Mouse (Mus musculus) layer of hippocampus, postnatal 10 days (tissue): ENCODE results near the gene Ung. TPM values are rescaled to one million over a fixed set of nuclear protein-coding genes. Genes with fewer than 3 reads are reported as not detected.

ENCODE experiments used
- DNase-seq, 2 experiments: peaks; one replicate each; pipeline ENCODE4 v3.0.0; 2021; ENCODE audit warnings: low spot score in 2 of 2
- total RNA-seq, 2 experiments: library from RNA; stranded (reverse); gene quantifications; 2 replicates each; pipeline ENCODE4 v1.2.3; 2021

Ung gene
- total RNA-seq, 2 experiments from 2014 or later, result 4.3 to 5.4 TPM

DNA sequence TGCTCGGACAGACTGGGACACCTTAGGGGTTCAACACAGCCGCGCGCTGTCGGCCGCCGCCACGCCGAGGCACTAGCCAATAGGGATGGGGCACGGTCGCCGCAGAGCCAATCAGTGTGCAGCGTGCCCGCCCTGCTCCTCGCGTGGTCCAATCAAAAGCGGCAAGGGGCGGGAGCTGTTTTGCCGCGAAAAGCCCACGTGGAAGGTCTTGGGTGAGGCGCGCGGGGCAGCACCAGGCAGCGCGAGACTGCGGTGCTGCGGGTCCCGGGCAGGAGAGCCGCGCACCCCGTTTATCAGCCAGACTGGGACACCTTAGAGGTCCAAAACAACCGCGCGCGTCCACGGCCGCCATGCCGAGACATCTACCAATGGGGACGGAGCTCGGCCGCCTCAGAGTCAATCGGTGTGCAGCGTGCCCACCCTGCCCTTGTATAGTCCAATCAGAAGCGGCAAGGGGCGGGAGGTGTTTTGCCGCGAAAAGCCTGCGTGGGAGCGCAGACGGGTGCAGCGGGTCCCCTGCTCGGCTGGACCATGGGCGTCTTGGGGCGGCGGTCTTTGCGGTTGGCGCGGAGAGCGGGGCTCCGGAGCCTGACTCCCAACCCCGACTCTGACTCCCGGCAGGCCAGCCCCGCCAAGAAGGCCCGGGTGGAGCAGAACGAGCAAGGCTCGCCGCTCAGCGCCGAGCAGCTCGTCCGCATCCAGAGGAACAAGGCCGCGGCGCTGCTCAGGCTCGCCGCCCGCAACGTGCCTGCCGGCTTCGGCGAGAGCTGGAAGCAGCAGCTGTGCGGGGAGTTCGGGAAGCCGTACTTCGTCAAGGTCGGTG, 723 bp downstream of the Ung start:
- peak; percentile 94 to 96 for DNase-seq

- DNase-seq, result peak in 1 of 2 experiments; percentile 43
Measured at GRCm38 (mm10) chr5:114131521-114131840, 1.3 kb downstream of the Ung start.

DNA sequence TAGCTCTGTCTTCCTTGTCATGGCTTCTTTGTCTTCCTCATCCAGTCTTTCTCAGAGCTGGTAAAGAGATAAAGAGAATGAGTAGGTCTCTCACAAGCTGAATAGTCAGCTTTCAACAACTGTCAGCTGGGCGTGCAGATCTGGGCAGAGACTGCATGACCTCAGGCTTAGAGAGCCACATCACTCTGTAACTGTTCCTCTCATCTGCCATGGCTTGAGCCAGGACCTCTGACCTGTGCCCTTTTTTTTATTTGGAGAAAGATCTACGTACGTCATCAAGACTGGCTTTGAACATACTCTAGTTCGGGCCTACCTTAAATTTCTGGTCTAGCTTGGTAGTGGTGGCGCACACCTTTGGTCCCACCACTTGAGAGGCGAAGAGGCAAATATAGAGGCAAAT, 2.7 kb downstream of the Ung start:
- DNase-seq, result no peak

GRCm38 (mm10) chr5:114134091-114134534, 3.9 kb downstream of the Ung start:
- peak; percentile 58 to 63 for DNase-seq

DNA sequence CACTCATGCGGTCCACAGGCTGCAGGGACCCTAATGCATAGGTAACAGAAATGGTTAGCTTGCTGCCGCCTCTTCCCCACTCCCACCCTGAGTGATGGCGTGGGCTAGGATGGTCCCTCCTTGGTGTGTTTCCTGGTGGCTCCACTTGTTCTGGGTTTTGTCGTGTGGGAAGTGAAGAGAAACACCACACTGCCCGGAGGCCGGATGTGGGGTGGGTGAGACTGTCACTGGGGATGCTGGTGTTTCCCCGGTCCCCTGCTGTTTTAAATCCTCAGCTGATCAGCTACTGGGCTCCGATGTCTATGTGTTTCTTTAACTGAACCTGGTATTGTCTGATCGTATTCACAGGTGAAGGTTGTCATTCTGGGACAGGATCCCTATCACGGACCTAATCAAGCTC, 5.3 kb downstream of the Ung start:
- no peak for DNase-seq

GRCm38 (mm10) chr5:114137481-114138276, 7.5 kb downstream of the Ung start:
- no peak for DNase-seq

DNA sequence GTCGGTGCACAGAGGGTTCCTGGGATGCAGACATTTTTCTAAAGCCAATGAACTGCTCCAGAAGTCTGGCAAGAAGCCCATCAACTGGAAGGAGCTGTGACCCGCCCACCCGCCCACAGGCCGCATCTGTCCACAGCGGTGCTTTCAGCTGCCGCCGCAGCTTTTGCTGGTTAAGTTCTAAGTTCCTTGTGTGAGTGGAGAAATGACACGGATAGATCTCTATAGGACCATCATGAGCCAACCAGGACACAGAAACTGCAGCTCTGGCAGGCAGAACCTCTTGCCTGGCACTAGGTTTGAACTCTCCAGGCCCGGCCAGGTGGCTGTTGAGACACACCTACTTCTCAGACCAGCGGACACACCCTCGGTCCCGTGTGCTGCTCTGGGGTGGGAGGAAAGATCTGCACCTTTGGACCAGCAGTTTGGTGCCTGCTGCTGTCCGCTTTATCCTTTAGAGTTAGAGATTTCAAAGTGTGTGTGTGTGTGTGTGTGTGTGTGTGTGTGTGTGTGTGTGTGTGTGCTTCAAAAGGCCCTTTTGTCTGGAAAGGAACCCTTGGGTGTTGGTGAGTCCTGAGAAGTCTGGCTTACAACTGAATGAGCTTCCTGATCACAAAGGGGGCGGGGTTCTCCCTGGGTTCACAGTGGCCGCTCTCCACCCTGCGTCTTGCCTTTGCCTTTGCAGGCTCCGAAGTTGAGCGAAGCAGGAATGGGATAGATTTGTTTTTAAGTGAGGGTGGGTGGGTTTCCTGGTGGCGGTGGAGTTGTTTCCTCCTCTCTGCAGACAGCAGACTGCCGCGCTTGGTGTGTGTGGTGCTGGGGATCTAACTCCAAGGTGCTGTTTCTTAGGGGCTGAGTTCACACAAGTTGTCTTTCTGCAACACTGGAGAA, 8.3 kb downstream of the Ung start:
- DNase-seq, result peak in 1 of 2 experiments; percentile 36

GRCm38 (mm10) chr5:114139175-114139574, 9.0 kb downstream of the Ung start:
- peak; percentile 80 to 83 for DNase-seq

DNA sequence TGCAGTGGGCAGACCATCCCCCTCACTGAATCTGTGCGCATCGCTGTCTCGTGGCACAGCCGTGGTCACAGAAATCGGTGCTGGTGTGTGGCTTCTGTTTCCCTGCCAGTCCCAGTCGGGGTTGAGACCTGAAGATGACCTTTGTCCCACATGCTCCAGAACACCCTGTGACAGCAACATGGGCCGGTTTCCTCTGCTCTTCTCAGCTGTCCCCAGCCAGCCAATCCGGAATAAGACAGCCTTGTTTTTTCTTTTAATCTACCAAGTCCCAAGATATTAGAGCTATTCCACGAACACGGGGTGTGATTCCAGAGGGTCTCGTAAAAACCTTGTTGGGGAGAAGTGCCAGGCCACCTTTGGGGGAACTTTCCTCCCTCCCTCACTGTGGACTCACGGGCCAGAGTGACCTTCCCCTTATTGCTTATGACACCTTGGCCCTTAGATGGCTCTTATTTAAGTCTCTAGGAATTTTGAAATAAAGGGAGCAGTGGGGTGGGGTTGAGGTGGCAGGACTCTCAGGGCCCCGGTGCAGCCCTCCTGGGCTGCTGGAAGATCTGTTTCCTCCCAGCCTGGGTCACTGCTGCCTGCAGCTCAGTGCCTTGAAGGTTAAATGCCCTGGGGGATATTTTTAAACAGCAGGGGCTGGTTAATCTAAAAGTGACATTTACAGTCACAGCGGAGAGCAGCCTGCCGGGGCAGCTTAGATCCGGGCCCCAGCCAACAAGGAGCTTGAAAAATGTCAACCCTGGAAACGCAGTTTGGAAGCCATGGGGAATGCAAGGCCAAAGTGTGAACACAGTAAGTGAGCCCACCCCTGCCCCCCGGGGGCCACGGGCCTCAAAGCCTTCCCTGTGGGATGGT, 16.1 kb downstream of the Ung start, which contains the start of gene Acacb:
Acacb (plus strand) TSS at position 508 of the 861 bp plus-strand sequence.
- no peak for DNase-seq

DNA sequence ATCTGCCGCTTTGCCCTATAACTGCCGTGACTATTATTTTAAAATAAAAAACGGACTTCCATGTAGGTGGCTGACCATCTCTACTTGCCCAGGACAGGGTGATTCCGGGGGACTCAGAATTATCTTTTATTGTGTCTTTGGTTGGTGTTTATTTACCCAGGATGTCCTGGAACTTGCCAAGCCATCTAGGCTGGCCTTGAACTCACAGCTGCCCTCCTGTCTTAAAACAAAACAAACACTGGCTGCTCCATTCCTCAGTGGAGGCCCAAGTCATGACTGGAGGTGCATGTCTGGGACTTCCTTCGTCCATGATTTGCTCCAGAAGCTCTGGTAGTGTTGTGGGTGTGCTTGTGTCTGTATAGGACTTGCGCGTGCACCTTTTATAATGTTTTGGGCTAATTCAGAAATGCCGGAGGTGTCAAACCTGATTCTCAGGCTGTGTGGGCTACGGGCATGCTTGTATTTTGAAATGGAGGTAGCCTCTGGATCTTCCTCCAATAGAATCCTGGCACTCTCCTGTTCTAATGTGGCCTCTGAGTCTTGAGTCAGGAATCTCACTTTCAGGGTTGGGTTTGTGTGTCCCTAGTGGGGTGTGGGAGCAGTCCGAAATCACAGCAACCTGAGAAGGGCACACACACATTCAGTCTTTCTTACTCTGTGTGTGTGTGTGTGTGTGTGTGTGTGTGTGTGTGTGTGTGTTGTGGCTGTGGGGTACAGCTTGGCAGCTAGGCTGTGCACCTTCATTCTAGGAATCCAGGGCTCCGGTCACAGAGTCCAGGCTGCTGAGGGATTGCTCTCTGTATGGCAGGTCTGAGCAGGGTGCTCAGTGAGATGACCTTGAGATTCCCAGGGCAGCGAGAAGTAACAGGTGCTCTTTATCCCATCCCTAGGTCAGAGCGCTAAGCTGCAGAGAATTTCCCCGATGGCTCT, 17.1 kb downstream of the Ung start:
- DNase-seq, result no peak

- DNase-seq, result no peak
Measured at GRCm38 (mm10) chr5:114152359-114153092, 22.3 kb downstream of the Ung start.

DNA sequence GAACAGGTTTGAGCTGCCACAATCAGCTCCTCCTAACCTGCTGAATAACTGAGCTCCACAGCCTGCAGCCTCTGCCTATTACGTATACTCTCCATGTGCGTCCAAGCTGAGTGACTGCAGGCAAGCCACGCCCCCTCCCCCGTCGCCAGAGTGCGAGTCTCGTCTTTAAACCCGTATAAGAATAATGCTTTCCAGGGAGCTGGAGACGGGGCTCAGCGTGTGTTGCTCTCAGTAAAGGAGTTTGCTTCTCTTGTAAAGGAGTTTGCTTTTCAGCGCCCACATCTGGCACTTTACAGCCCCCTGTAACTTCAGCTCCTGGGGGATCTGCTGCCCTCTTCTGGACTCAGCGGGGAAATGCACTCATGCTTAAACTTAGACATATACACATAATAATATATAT, 23.3 kb downstream of the Ung start:
- no peak for DNase-seq

DNA sequence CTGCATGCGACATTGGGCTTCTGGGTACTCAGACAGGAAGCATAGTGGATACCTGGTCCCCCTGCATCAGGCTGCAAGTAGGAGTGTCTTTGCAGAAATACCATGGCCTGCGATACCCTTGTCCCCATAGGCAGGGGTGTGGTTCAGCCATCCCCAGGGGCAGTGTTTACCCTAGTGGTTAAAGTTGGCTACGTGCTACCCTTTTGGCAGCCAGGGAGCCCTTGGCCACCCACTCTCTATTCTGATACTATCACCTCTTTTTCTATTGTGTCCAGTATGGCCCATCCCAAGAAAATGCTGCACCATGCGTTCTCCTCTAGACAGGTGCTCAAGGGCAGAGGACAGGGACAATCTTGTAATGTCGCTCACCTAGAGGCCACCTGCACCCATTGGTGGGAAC, 24.6 kb downstream of the Ung start:
- DNase-seq, result no peak

- no peak for DNase-seq
Measured at GRCm38 (mm10) chr5:114155168-114155933, 25.2 kb downstream of the Ung start.

- DNase-seq, result no peak
Measured at GRCm38 (mm10) chr5:114157236-114157635, 27.1 kb downstream of the Ung start.

DNA sequence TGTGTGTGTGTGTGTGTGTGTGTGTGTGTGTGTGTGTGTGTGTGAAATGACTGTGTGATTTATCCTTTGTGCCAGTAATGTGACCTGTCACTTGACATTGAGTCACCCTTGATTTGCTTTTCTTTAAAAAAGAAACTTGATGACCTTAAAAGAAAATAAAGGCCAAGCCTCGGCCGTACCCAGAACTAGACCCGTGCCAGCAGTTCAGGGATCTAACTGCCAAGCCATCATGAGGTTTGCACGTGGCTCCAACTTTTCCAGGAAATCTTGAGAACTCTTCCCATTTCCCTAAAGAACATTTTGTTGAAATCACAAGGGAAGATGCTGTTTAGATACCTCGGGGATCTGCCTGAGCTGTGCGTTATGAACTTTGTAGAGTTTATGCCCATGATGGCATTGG, 31.2 kb downstream of the Ung start:
- no peak for DNase-seq

GRCm38 (mm10) chr5:114162106-114162815, 32.1 kb downstream of the Ung start:
- DNase-seq, result no peak
